Mouse (Mus musculus) thymus, postnatal 0 days (tissue): ENCODE data around the gene Anks1b. TPM values are rescaled to one million over a fixed set of nuclear protein-coding genes. Genes with fewer than 3 reads are reported as not detected.

Experiments
- DNase-seq: peaks from one replicate; pipeline ENCODE4 v3.0.0-alpha.2; 2015; ENCODE audit warnings: low spot score
- polyA plus RNA-seq: library from polyadenylated mRNA; unstranded; fragments of >200 nt; fragmentation: Nextera tagmentation; extraction: Ambion mirVana; gene quantifications from 2 replicates; pipeline ENCODE4 v1.2.1, GENCODE M21; 2015

Gene Anks1b
- polyA plus RNA-seq, 1 experiment from 2014 or later = 0.18 TPM

DNA sequence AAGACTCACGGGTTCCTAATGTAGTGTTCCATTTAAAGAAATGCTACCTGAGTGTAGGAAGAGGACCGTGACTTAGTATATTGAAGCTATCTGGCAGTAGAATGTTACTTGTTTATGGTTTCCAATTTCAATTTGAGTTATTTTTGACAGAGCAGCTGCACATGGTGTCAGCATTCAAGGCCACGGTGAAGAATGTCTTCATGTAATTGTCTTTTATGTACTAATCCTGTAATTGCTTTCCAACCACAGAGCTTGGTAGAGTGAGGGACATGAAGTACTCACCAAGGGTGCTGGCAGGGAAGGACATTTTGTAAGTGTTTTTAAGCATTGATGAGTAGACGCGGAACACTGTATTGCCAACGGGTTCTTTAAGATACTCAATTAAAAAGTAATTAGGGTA is 1073.7 kb downstream of the Anks1b start:
- no peak for DNase-seq

DNA sequence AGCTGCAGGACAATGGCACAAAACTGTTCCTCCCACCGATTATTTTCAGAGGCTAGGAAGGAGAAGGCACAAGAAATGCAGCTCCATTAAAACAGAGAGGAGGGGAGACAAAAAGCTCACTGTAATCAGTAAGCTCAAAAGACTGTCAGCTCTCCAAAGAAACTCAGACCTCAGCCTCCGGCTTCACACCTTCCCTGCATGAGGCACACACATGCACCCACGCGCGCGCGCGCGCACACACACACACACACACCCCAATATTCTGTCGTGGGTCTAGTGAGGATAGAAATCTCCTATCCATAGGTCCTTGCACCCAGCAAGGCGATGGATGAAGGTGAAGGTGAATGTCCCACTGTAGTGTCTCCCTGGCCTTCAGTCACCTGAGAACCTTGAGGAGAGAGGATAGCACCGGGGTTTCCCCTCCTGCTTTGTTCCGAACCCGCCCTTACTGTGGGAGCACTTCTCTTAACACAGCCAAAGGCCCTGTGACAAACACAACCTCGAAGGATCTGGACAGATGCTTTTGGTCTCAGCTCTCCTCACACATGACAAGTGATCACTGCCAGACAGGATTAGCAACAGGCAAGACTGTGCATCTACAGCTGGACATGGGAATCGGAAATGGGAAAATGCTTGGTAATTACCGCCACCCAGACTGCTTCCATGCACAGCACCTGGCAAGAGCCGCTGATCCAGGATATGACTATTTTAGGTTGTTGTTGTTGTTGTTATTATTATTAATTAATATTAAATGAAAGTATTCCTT is 1074.5 kb downstream of the Anks1b start:
- DNase-seq = no peak

- no peak for DNase-seq
These were observed 1079.9 kb downstream of the Anks1b start for GRCm38 (mm10) chr10:90953103-90953709.

- DNase-seq = no peak
These were observed 1080.5 kb downstream of the Anks1b start for GRCm38 (mm10) chr10:90953821-90954220.

GRCm38 (mm10) chr10:90960374-90960773 is 1087.1 kb downstream of the Anks1b start:
- no peak for DNase-seq

GRCm38 (mm10) chr10:90964511-90964910 is 1091.2 kb downstream of the Anks1b start:
- no peak for DNase-seq

GRCm38 (mm10) chr10:90965671-90966315 is 1092.5 kb downstream of the Anks1b start:
- DNase-seq = no peak

DNA sequence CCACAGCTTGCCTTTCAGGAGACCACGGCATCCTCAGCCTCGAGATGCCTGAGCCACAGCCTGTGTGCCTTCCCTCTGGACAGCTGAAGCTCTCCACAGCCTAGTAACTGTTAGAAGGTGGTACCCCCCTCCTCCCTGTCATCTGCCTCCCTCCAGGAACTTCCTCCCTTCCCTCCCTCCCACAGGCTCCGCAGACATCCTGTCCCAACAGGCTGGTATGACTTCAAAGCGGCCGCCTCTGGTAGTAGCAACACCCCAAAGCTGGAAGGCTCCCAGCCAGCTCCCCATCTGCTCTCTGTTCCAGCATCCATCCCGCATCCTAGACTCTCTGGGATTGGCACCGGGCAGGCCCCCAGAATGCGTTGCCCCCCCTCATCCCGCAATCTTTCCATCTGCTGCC is 1093.5 kb downstream of the Anks1b start:
- no peak for DNase-seq

DNA sequence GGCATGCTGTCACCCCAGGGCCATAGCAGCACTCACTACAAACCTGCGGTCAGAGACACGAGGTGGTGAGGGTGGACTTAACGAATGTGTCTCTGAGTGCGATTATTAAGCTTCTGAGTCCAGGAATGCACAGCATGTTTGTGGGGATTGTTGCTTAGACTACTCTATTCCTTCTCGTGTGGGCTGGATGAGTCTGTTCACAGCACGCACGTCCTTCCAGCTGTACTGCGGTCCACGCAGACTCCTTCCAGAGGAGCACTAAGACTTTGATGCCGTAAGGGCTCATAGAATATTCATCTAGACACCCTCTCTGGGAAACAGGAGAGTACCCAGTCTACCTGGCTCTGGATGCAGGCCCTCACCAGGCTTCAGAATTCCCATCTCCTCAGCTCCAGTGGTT is 1094.9 kb downstream of the Anks1b start:
- no peak for DNase-seq

GRCm38 (mm10) chr10:90969355-90970174 is 1096.3 kb downstream of the Anks1b start:
- DNase-seq = no peak

DNA sequence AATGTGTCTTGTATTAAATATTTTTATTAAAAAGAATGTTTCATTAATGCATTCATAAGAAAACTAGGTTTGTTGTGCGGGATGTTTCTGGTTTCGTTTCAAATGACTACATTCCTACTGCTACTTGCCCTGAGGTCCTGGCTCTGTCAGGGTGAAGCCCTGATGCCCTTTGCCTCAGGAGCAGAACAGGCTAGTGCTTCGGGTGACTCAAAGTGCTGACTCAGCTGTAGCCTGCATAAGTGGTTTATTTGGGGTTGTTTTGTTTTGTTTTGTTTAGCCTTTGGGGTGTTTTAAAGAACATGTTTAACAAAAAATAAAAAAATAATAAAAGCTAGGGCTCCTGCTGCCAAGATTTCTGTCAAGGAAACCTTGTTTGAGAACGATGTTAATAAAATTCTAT is 1097.3 kb downstream of the Anks1b start:
- DNase-seq = no peak

- DNase-seq = no peak
These were observed 1100.8 kb downstream of the Anks1b start for GRCm38 (mm10) chr10:90974084-90974483.

DNA sequence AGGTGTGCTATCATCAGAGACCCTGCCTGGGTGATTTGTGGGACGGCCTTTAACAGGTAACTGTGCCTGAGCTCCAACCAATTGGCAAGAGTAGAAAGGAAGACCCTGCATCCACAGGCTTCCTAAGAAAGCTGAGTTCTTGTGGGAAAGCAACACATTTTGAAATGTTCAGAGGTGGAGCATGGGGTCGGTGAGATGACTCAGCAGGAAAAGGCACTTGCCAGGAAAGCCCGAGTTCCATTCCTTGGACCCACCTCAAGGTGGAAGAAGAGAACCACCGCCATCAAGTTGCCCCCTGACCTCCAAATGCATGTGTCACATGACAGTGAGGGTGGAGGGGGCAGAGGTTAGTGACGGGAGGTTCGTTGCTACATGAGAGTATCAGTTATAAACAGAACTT is 1101.2 kb downstream of the Anks1b start:
- no peak for DNase-seq

DNA sequence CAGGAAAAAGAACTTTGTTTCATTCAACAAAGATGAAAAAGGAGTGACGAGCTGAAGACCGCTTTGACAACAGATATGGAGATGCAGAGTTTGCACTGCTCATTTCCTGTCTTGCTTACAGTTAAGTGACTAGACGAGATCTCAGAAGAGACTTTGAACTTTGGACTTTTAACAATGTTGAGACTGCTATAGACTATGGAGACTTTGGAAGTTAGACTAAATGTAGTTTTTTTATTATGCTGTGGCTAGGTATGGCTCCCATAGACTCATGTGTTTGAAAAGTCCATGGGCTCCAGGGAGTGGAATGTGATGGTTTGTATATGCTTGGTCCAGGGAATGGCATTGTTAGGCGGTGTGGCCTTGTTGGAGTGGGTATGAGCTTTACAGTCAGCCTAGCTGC is 1108.5 kb downstream of the Anks1b start:
- DNase-seq = no peak

- no peak for DNase-seq
These were observed 1109.7 kb downstream of the Anks1b start for GRCm38 (mm10) chr10:90983046-90983445.

GRCm38 (mm10) chr10:90990340-90990739 is 1117.0 kb downstream of the Anks1b start:
- no peak for DNase-seq

DNA sequence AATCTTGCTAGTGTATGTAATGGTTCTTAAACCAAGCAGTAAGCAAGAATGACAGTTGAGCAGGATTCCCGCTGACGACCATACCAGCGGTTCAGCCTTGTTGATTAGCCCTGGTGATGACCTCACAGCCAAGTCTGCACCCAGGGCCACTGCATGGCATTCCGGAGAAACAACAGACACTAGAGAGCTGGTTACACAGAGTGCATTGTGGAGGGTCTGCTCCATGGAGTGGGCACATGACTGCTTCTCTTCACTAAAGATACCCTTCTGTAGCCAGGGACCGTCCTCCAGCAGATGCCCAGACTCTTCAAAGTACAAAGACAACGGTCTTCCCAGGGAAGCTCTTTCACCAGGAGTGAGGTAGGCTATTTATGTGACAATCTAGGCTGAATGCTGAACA is 1118.9 kb downstream of the Anks1b start:
- DNase-seq = no peak

DNA sequence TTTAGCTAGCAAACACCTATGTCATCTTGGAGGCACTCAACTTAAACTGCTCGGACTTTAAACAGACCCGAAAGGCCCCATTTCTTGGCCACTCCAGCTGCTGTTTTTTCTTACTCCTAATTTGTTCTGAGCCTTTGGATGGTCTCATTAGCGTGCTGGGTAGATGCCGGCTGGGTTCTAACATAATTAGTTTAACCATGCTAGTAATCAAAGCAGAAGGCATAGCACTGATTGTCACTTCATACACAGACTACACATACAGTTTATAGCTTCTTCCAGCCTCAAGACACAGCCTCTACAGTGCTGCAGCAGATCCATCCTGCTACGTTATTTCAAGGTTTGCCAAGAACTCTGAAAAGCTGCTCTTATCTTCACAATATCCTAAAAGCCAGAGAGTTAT is 1120.6 kb downstream of the Anks1b start:
- no peak for DNase-seq

- no peak for DNase-seq
These were observed 1126.6 kb downstream of the Anks1b start for GRCm38 (mm10) chr10:90999899-91000298.

GRCm38 (mm10) chr10:91001421-91001820 is 1128.1 kb downstream of the Anks1b start:
- DNase-seq = no peak

GRCm38 (mm10) chr10:91005858-91006538 is 1132.7 kb downstream of the Anks1b start:
- no peak for DNase-seq
